Mouse (Mus musculus): ENCODE data around the gene Ffar4. TPM values are rescaled to one million over a fixed set of nuclear protein-coding genes. Genes with fewer than 3 reads are reported as not detected.

The Ffar4 gene
- polyA plus RNA-seq, 1 experiment from 2014 or later: not detected

DNA sequence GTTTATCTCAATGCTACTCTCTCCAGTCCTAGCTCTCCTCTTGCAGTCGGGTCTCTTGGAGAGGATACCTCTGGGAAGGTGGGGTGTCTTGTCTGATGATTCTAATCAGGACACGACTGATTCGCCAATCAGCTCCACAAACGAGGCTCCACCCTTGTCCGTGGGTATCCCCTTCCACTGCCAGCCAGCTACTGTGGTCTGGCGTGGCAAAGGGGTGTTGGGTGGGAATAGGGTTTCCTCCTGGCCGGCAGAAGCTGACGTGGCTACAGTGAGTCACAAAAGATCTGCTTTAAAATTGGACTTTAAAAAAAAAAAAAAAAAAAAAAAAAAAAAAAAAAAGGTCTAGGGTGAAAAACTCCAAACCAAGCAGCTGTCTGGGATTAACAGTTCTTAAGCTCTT lies 14.2 kb downstream of the Ffar4 start:
- ATAC-seq (replicated peaks; ENCODE audit: insufficient number of reproducible peaks, low FRiP score, low TSS enrichment, low read depth): no peak

DNA sequence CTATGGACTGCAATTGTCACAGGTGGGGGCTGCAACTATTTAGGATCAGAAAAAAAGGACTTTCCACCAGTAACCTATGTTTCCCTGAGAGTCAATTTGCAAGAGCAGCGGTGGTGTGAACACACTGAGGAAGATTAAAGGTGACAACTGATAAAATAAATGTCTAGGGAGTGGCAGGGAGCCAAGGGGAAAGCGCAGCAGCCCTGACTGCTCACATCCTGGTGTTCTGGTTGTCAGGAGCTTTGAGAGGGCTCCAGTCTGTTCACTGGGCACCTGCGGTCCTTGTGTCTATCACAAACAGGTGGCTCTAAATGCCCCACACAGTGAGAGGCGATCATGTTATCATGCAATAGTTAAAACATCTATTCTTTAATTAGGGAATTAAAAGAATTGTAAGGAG lies 15.7 kb downstream of the Ffar4 start:
- Histone ChIP-seq H3K4me3 (ENCODE audit: low read depth, low read length) (no peak overlapping the region), H3K9ac (replicated peaks; ENCODE audit: low read length) (no peak overlapping the region), H3K27ac (replicated peaks; ENCODE audit: low read depth, low read length) (no peak overlapping the region), H3K9me3 (replicated peaks; ENCODE audit: control insufficient read depth, low read length) (no peaks in the 10 kb centered on the region), H3K36me3 (replicated peaks; ENCODE audit: control insufficient read depth, insufficient read depth, low read depth, low read length) (no peaks in the 10 kb centered on the region), H3K4me2 (ENCODE audit: low read depth, low read length) (no peak overlapping the region), H3K4me1 (ENCODE audit: control insufficient read depth, insufficient read depth, low read length) (no peaks in the 10 kb centered on the region), H3K27me3 (ENCODE audit: control insufficient read depth, insufficient read depth, low read length) (no peaks in the 10 kb centered on the region)
- DNase-seq (ENCODE audit: low spot score): no peak
- 44% methylated on average over 4 of the region's 4 CpGs for WGBS
- no peak for ATAC-seq (replicated peaks; ENCODE audit: insufficient number of reproducible peaks, low FRiP score, low TSS enrichment, low read depth)

More for the DNA sequence above, 14.2 kb downstream of the Ffar4 start:
- Histone ChIP-seq H3K9ac (replicated peaks; ENCODE audit: low read length) (no peak overlapping the region), H3K27ac (replicated peaks; ENCODE audit: low read depth, low read length) (no peak overlapping the region), H3K4me1 (ENCODE audit: control insufficient read depth, insufficient read depth, low read length) (no peaks in the 10 kb centered on the region), H3K9me3 (replicated peaks; ENCODE audit: control insufficient read depth, low read length) (no peaks in the 10 kb centered on the region), H3K4me2 (ENCODE audit: low read depth, low read length) (no peak overlapping the region), H3K27me3 (ENCODE audit: control insufficient read depth, insufficient read depth, low read length) (no peaks in the 10 kb centered on the region), H3K4me3 (ENCODE audit: low read depth, low read length) (no peak overlapping the region), H3K36me3 (replicated peaks; ENCODE audit: control insufficient read depth, insufficient read depth, low read depth, low read length) (no peaks in the 10 kb centered on the region)
- DNase-seq (ENCODE audit: low spot score): no peak
- WGBS: 73% methylated on average over 8 of the region's 8 CpGs

DNA sequence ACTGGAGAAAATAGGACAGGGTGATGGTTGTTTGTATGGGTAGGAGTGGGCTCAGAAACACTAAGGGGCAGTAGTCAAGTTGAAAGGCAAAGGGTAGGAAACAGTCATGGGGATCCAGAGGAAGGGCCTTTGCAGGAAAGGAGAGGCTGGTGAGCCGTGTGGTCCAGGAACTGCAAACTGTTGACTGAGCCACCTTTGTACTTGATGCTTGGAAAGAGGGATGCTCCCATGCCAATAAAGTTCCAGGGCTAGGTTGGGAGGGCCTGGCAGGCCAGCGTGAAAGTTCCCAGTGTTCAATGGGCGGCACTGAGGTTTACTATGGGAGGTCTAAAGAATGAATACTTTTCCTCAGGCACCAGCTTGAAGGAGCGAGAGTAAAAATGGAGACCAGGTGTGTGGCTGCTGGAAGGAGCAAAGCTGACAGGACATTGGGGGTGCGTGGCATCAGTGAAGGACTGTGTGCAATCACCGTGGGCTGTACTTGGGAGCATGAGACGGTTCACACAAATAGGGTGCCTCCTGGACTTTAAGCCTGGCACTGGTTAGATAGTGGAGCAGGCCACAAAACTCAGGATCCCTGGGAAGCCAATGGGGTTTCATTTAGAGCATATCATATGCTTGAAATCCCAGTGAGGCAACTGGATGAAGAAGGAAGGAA lies 18.1 kb downstream of the Ffar4 start:
- 91% methylated on average over 7 of the region's 7 CpGs for WGBS
- H3K4me1 ChIP-seq (ENCODE audit: control insufficient read depth, insufficient read depth, low read length): no peaks in the 10 kb centered on the region

DNA sequence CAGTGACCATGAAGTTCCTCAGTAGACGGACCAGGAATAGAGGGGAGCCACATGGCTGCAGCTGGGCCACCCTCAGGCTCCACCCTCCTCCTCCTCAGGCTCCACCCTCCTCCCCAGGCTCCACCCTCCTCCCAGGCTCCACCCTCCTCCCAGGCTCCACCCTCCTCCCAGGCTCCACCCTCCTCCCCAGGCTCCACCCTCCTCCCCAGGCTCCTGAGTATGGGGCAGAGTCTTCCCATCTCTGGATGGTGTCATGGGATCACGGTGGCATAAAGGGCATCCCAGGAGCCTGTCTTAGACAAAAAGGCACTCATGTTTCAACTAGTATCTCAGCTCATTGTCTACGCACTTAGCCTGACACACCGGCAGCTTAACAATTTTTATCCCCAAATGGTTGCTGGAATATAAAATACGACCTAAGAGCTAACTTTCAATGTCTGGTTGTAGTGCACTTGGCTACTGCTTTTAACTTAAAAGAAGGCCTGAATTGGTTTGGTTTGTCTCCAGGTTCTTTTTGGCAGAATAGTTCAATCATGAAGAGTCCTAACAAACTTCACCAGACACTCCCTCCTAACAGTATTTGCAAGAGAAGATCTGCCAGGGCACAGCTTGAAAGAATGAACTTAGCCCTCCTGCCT lies 23.4 kb downstream of the Ffar4 start:
- no peak overlapping the region for H3K9ac ChIP-seq (replicated peaks; ENCODE audit: low read length)
- WGBS: 86% methylated on average over 5 of the region's 5 CpGs

More for the DNA sequence above, 18.1 kb downstream of the Ffar4 start:
- Histone ChIP-seq H3K27ac (replicated peaks; ENCODE audit: low read depth, low read length) (no peak overlapping the region), H3K9ac (replicated peaks; ENCODE audit: low read length) (no peak overlapping the region), H3K4me2 (ENCODE audit: low read depth, low read length) (no peak overlapping the region), H3K27me3 (ENCODE audit: control insufficient read depth, insufficient read depth, low read length) (no peaks in the 10 kb centered on the region), H3K9me3 (replicated peaks; ENCODE audit: control insufficient read depth, low read length) (no peaks in the 10 kb centered on the region), H3K36me3 (replicated peaks; ENCODE audit: control insufficient read depth, insufficient read depth, low read depth, low read length) (no peaks in the 10 kb centered on the region), H3K4me3 (ENCODE audit: low read depth, low read length) (no peak overlapping the region)
- ATAC-seq (replicated peaks; ENCODE audit: insufficient number of reproducible peaks, low FRiP score, low TSS enrichment, low read depth): no peak
- no peak for DNase-seq (ENCODE audit: low spot score)

DNA sequence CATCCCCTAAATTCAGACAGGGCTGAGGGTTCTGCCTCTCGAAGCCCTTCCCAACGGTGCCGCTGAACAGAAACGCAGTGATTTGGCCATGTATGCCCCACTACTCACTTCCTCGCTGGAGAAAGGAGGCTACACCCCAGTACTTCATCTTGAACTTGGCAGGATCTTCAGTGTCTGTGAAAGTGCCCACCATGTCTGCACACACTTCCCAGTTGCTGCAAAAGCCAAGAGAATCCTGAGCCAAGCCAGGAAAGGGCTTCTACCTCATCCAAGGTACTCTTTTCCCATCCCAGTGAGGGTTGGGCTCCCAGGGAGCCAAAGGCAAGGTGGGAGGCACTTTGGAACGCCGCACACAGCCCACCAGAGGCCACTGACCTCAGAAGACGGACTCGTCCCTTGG lies 27.1 kb downstream of the Ffar4 start:
- WGBS: 21% methylated on average over 9 of the region's 9 CpGs
- Histone ChIP-seq H3K4me1 (ENCODE audit: control insufficient read depth, insufficient read depth, low read length) (no peaks in the 10 kb centered on the region), H3K36me3 (replicated peaks; ENCODE audit: control insufficient read depth, insufficient read depth, low read depth, low read length) (no peaks in the 10 kb centered on the region), H3K9me3 (replicated peaks; ENCODE audit: control insufficient read depth, low read length) (no peaks in the 10 kb centered on the region), H3K27ac (replicated peaks; ENCODE audit: low read depth, low read length) (no peak overlapping the region), H3K4me3 (ENCODE audit: low read depth, low read length) (peak overlapping the region; percentile 60; the same call in 1 of the 2 replicates), H3K27me3 (ENCODE audit: control insufficient read depth, insufficient read depth, low read length) (peaks cover 13% of the 10 kb centered on the region), H3K4me2 (ENCODE audit: low read depth, low read length) (peak overlapping the region; percentile 96), H3K9ac (replicated peaks; ENCODE audit: low read length) (peak overlapping the region; percentile 61)
- no peak for DNase-seq (ENCODE audit: low spot score)
- no peak for ATAC-seq (replicated peaks; ENCODE audit: insufficient number of reproducible peaks, low FRiP score, low TSS enrichment, low read depth)

More for the DNA sequence above, 23.4 kb downstream of the Ffar4 start:
- Histone ChIP-seq H3K27me3 (ENCODE audit: control insufficient read depth, insufficient read depth, low read length) (peaks cover 11% of the 10 kb centered on the region), H3K4me1 (ENCODE audit: control insufficient read depth, insufficient read depth, low read length) (no peaks in the 10 kb centered on the region), H3K36me3 (replicated peaks; ENCODE audit: control insufficient read depth, insufficient read depth, low read depth, low read length) (no peaks in the 10 kb centered on the region), H3K9me3 (replicated peaks; ENCODE audit: control insufficient read depth, low read length) (no peaks in the 10 kb centered on the region), H3K4me2 (ENCODE audit: low read depth, low read length) (no peak overlapping the region), H3K27ac (replicated peaks; ENCODE audit: low read depth, low read length) (no peak overlapping the region), H3K4me3 (ENCODE audit: low read depth, low read length) (no peak overlapping the region)
- no peak for DNase-seq (ENCODE audit: low spot score)
- ATAC-seq (replicated peaks; ENCODE audit: insufficient number of reproducible peaks, low FRiP score, low TSS enrichment, low read depth): no peak

DNA sequence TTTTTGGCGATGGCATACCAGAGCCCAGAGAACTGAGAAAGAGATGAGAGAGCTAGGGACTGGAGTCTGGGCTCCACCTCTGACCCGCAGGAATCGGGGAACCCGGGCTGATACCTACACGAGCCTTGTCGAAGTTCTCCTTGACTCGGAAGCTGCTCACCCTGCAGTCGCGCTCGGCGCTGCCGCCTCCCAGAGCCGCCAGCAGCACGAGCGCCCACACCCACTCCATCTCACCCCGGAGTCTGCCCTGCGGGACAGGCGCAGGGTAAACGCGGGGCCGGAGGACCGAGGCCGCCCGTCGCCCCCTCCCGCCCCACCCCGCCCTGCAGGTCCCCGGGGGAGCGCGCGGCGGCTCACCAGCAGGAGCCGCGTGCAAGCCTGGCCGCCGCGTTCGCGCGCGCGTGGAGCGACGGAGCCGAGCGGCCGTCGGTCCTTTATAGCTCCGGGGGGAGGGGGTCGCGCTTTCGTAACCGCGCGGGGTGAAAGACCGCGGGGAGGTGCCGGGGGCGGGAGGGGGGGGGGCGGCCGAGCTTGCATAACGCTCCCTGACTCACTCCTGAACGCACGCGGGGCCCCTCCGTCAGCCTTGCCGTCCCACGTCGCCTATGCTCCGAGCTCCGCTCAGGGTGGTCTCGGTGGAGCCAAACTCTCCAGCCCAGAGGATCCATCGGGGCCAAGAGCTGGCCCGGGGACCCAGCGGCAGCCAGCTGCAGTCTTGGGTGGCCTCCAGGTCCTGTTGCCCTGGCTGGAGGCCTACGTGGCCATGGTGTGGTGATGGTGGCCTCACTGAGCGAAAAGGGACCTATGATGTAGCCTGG lies 27.7 kb downstream of the Ffar4 start:
- 2% methylated on average over 50 of the region's 77 CpGs for WGBS
- peak overlapping the region; percentile 96 for H3K4me2 ChIP-seq (ENCODE audit: low read depth, low read length)
- H3K36me3 ChIP-seq (replicated peaks; ENCODE audit: control insufficient read depth, insufficient read depth, low read depth, low read length): no peaks in the 10 kb centered on the region
- H3K9ac ChIP-seq (replicated peaks; ENCODE audit: low read length): peak overlapping the region; percentile 61
- H3K4me1 ChIP-seq (ENCODE audit: control insufficient read depth, insufficient read depth, low read length): no peaks in the 10 kb centered on the region
- H3K4me3 ChIP-seq (ENCODE audit: low read depth, low read length): peak overlapping the region; percentile 60
- ATAC-seq (replicated peaks; ENCODE audit: insufficient number of reproducible peaks, low FRiP score, low TSS enrichment, low read depth): peak; percentile 67
- DNase-seq (ENCODE audit: low spot score): peak; percentile 55
- H3K9me3 ChIP-seq (replicated peaks; ENCODE audit: control insufficient read depth, low read length): no peaks in the 10 kb centered on the region
- H3K27me3 ChIP-seq (ENCODE audit: control insufficient read depth, insufficient read depth, low read length): peaks cover 13% of the 10 kb centered on the region
- no peak overlapping the region for H3K27ac ChIP-seq (replicated peaks; ENCODE audit: low read depth, low read length)

DNA sequence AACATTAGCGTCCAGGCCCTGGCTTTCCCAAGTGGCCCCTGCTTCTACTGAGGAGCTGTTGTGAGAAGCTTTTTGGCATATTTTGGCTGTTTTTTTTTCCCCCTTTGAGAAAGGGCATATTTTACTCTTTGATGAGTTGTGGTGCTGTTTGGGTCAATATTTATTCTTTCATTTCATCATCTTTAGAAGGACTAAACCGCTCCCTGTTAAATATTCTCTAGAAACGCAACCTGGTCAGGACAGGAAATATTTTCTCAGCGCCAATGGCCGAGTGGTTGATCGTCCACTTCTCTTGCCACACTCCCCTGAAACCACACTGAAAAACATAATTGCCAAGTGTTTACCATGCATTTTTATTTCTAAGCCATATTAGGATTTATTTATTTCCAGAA lies 28.3 kb downstream of the Ffar4 start, which contains the start of gene Rbp4:
Gene Rbp4 (minus strand): TSS at position 63 of the 392 bp plus-strand sequence.
- peak within 1 kb of the TSS; percentile 60 for H3K4me3 ChIP-seq (ENCODE audit: low read depth, low read length)
- H3K36me3 ChIP-seq (replicated peaks; ENCODE audit: control insufficient read depth, insufficient read depth, low read depth, low read length): no peaks in the 10 kb centered on the region
- DNase-seq (ENCODE audit: low spot score) (no peak), ATAC-seq (replicated peaks; ENCODE audit: insufficient number of reproducible peaks, low FRiP score, low TSS enrichment, low read depth) (no peak)
- H3K27me3 ChIP-seq (ENCODE audit: control insufficient read depth, insufficient read depth, low read length): peaks cover 13% of the 10 kb centered on the region
- H3K4me2 ChIP-seq (ENCODE audit: low read depth, low read length): peak within 1 kb of the TSS; percentile 96
- H3K9me3 ChIP-seq (replicated peaks; ENCODE audit: control insufficient read depth, low read length): no peaks in the 10 kb centered on the region
- 60% methylated on average over 6 of the region's 6 CpGs for WGBS
- H3K9ac ChIP-seq (replicated peaks; ENCODE audit: low read length): peak within 1 kb of the TSS; percentile 61
- no peak within 1 kb of the TSS for H3K27ac ChIP-seq (replicated peaks; ENCODE audit: low read depth, low read length)
- H3K4me1 ChIP-seq (ENCODE audit: control insufficient read depth, insufficient read depth, low read length): no peaks in the 10 kb centered on the region

Data from embryonic facial prominence, embryonic 11.5 days (tissue).